Mouse (Mus musculus) embryonic facial prominence, embryonic 13.5 days (tissue): ENCODE data around the gene Lrrc36. TPM values are rescaled to one million over a fixed set of nuclear protein-coding genes. Genes with fewer than 3 reads are reported as not detected.

Source experiments
- ATAC-seq: fragments of 200-750 bp; cut with Nextera tagmentation; 2 replicates; pipeline ENCODE4 v1.8.0; 2017; ENCODE audit warnings: low read depth; ENCODE audit not compliant: insufficient number of reproducible peaks, insufficient read depth, low FRiP score, low TSS enrichment
- H3K27ac ChIP-seq: fragments of 300-500 bp; sonication (generic); 2 replicates; pipeline ENCODE4 v1.5.1; 2015; ENCODE audit warnings: moderate library complexity, mild to moderate bottlenecking, inconsistent platforms
- H3K27me3 ChIP-seq: fragments of 300-500 bp; sonication (generic); 2 replicates; pipeline ENCODE4 v1.6.1; 2015; ENCODE audit warnings: mild to moderate bottlenecking, inconsistent platforms
- H3K36me3 ChIP-seq: fragments of 300-500 bp; sonication (generic); 2 replicates; pipeline ENCODE4 v1.6.1; 2015; ENCODE audit warnings: mild to moderate bottlenecking, inconsistent platforms
- H3K4me1 ChIP-seq: fragments of 300-500 bp; sonication (generic); 2 replicates; pipeline ENCODE4 v1.6.1; 2015; ENCODE audit warnings: inconsistent platforms
- H3K4me2 ChIP-seq: fragments of 300-500 bp; sonication (generic); 2 replicates; pipeline ENCODE4 v1.6.1; 2015; ENCODE audit warnings: moderate library complexity, mild to moderate bottlenecking, inconsistent platforms
- H3K4me3 ChIP-seq: fragments of 300-500 bp; sonication (generic); 2 replicates; pipeline ENCODE4 v1.5.1; 2015; ENCODE audit warnings: mild to moderate bottlenecking, inconsistent platforms
- H3K9ac ChIP-seq: fragments of 300-500 bp; sonication (generic); 2 replicates; pipeline ENCODE4 v1.6.1; 2015; ENCODE audit warnings: mild to moderate bottlenecking, inconsistent platforms
- H3K9me3 ChIP-seq: fragments of 300-500 bp; sonication (generic); 2 replicates; pipeline ENCODE4 v1.6.1; 2016; ENCODE audit warnings: inconsistent platforms
- WGBS: fragments of 180-500 bp; shearing (Covaris S2); methylation state at CpG from one replicate; pipeline ENCODE4 v1.1.7; 2015; ENCODE audit warnings: mixed read lengths; 5-methylcytosine and 5-hydroxymethylcytosine counted together
- polyA plus RNA-seq: library from polyadenylated mRNA; unstranded; fragments of >200 nt; fragmentation: Nextera tagmentation; extraction: Ambion mirVana; gene quantifications from 2 replicates; pipeline ENCODE4 v1.2.1, GENCODE M21; 2015

The Lrrc36 gene
- polyA plus RNA-seq, 1 experiment from 2014 or later, result not detected

DNA sequence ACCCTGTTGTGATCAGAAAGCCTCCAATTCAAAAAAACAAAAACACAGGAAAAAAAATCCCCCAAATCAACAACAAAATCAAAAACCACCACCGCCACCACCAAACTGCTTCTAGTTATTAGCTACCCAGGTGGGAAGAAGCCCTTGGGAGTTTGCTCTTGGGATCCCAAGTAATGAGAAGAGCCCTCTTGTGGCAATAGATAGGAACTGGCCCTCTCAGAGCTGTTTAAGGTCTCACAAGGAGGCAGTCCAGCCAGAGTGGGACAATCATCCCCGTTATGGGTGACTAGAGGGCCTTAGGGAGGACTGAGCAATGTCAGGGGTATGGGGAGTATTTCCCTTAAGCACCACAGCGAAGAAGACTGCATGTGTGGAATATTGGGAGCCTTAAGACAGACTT lies 15.6 kb upstream of the Lrrc36 start:
- H3K36me3 ChIP-seq, result no peaks in the 10 kb centered on the region
- H3K4me2 ChIP-seq, result no peak overlapping the region
- H3K4me1 ChIP-seq, result no peaks in the 10 kb centered on the region
- WGBS, result 40% methylated on average over 3 of the region's 3 CpGs
- H3K9me3 ChIP-seq, result no peaks in the 10 kb centered on the region
- H3K9ac ChIP-seq, result no peak overlapping the region
- no peak for ATAC-seq
- H3K27me3 ChIP-seq, result no peaks in the 10 kb centered on the region
- no peak overlapping the region for H3K4me3 ChIP-seq
- no peak overlapping the region for H3K27ac ChIP-seq

DNA sequence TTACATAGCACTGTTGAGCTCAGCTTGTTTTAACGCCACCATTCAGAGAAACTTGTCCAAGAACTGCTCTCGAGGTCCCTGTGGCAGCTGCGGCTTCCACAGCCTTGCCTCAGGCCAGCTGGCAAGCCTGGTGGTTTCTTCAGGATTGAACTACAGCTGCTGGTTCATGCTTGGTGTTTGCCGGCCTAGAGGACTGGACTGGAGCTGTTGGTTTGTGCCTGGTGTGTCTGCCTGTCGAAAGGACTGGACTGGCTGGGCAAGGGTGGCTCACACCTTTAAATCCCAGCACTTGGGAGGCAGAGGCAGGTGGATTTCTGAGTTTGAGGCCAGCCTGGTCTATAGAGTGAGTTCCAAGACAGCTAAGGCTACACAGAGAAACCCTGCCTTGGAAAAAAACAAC lies 13.4 kb upstream of the Lrrc36 start:
- H3K27me3 ChIP-seq, result no peaks in the 10 kb centered on the region
- H3K4me3 ChIP-seq, result no peak overlapping the region
- no peak for ATAC-seq
- no peak overlapping the region for H3K4me2 ChIP-seq
- 83% methylated on average over 5 of the region's 5 CpGs for WGBS
- no peak overlapping the region for H3K9ac ChIP-seq
- no peaks in the 10 kb centered on the region for H3K36me3 ChIP-seq
- H3K9me3 ChIP-seq, result no peaks in the 10 kb centered on the region
- no peak overlapping the region for H3K27ac ChIP-seq
- no peaks in the 10 kb centered on the region for H3K4me1 ChIP-seq

DNA sequence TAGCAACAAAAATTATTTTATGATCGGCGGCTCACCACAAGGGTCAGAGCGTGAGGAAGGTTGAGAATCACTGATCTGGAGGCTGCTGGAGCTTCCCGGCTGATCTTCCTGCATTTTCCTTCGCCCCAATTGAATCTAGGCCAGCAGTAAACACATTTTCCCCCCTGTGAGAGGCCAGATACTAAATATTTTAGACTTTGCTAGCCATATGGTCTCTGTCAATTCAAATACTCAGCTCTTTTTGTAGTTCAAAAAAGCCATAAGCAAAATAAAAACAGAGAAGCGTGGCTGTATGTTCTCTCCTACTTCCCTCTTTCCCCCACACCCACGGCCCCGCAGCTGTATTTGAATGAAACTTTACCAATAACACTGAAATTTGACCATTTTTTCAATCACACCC lies 9.9 kb upstream of the Lrrc36 start:
- Histone ChIP-seq H3K4me2 (no peak overlapping the region), H3K4me3 (no peak overlapping the region), H3K4me1 (no peaks in the 10 kb centered on the region), H3K9me3 (no peaks in the 10 kb centered on the region), H3K27ac (no peak overlapping the region), H3K27me3 (no peaks in the 10 kb centered on the region), H3K9ac (no peak overlapping the region), H3K36me3 (no peaks in the 10 kb centered on the region)
- WGBS, result 81% methylated on average over 8 of the region's 8 CpGs
- ATAC-seq, result no peak

DNA sequence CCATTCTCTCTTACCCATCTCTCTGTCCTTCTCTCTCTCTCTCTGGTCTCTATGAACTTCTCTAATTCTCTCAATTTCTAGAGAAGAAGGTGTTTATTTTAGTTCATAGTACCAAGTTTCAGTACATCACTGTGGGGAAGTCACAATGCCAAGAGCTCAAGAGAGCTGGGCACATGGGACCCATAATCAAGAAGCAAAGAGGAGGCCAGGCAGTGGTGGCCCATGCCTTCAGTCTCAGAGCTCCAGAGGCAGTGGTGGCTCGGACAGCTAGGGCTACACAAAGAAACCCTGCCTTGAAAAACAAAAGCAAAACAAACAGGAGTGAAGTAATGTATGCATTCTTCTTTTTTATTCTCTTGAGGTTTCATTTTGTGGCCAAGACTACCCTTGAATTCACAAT lies 8.9 kb upstream of the Lrrc36 start:
- Histone ChIP-seq H3K9me3 (no peaks in the 10 kb centered on the region), H3K4me3 (no peak overlapping the region), H3K4me2 (no peak overlapping the region), H3K4me1 (no peaks in the 10 kb centered on the region), H3K27ac (no peak overlapping the region), H3K27me3 (no peaks in the 10 kb centered on the region), H3K9ac (no peak overlapping the region), H3K36me3 (no peaks in the 10 kb centered on the region)
- ATAC-seq, result no peak
- 56% methylated on average over 1 of the region's 1 CpGs for WGBS

DNA sequence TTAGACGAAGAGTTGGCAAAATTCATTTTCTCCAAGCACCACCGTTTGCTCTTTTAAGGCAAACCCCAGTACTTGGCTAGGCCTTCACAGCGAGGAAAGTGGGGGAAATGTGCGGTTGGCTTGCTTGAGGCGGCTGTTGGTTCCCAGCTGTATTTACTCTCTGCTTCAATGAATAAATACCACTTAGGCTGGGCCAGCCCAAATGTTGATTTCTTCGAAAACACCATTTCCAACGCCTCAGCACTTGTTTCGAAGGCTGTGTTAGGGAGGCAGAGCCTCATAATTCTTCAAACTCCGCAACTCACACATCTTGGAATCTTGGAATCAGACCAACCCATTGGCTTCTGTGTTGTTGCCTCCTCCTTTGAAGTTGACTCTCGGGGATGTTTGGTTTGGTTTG lies 7.0 kb upstream of the Lrrc36 start:
- no peaks in the 10 kb centered on the region for H3K4me1 ChIP-seq
- ATAC-seq, result no peak
- no peak overlapping the region for H3K4me2 ChIP-seq
- H3K4me3 ChIP-seq, result no peak overlapping the region
- no peaks in the 10 kb centered on the region for H3K36me3 ChIP-seq
- H3K27me3 ChIP-seq, result no peaks in the 10 kb centered on the region
- no peaks in the 10 kb centered on the region for H3K9me3 ChIP-seq
- H3K27ac ChIP-seq, result no peak overlapping the region
- WGBS, result 78% methylated on average over 10 of the region's 10 CpGs
- H3K9ac ChIP-seq, result no peak overlapping the region

DNA sequence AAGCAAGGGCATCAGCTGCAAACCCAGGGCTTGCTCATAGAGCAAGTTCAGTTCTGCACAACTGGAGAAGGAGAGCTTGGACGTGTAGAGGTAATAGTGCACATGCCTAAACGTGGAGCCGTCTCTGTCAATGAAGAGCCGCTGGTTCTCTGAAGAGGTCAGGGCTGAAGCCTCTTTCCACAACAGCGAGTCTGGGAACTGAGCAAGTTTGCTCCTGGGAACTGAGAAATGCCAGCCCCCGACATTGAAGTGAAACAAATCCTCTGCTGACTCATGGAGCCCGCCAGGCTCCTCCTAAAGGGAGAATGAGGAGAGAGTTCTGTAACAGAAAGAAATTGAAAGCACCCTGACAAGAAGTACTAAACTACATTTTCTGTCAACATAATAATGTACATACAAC lies 5.0 kb upstream of the Lrrc36 start:
- Histone ChIP-seq H3K27ac (no peak overlapping the region), H3K36me3 (no peaks in the 10 kb centered on the region), H3K27me3 (peaks cover 16% of the 10 kb centered on the region), H3K9me3 (no peaks in the 10 kb centered on the region), H3K4me3 (no peak overlapping the region), H3K4me1 (peaks cover 2% of the 10 kb centered on the region), H3K4me2 (no peak overlapping the region), H3K9ac (no peak overlapping the region)
- 66% methylated on average over 7 of the region's 7 CpGs for WGBS
- no peak for ATAC-seq

DNA sequence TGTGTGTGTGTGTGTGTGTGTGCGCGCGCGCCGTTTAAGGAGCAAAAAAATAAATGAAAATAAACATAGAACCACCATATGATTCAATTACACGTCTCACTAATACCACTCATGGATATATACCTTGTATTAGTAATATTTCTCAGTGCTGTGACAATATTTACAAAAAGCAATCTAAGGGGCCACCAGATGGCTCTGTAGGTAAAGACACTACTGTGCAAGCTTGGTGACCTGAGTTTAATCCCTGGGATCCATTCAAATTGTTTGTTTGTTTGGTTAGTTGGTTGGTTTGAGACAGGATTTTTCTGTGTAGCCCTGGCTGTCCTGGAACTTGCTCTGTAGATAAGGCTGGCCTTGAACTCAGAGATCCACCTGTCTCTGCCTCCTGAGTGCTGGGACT lies 3.4 kb upstream of the Lrrc36 start:
- Histone ChIP-seq H3K9me3 (no peaks in the 10 kb centered on the region), H3K36me3 (no peaks in the 10 kb centered on the region), H3K4me3 (no peak overlapping the region), H3K27ac (no peak overlapping the region), H3K9ac (no peak overlapping the region), H3K27me3 (peaks cover 32% of the 10 kb centered on the region), H3K4me2 (no peak overlapping the region), H3K4me1 (peaks cover 7% of the 10 kb centered on the region)
- ATAC-seq, result no peak
- WGBS, result 98% methylated on average over 6 of the region's 6 CpGs

DNA sequence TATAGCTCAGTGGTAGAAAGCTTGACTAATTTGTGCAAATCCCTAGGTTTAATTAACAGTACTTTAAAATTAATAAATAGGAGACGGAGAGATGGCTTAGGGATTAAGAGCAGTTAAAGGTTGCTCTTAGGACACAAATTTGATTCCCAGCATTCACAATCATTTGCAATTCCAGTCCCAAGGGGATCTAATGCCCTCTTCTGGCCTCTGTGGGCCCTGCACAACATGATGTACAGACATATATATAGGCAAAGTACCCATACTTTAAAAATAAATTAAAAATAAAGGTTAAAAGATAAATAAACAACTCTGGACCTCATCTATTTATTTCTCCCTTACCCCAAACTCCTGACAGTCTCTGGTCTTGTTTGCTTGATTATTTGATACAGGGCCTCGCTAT lies 5.6 kb downstream of the Lrrc36 start:
- no peak overlapping the region for H3K27ac ChIP-seq
- no peaks in the 10 kb centered on the region for H3K36me3 ChIP-seq
- H3K4me3 ChIP-seq, result no peak overlapping the region
- H3K9ac ChIP-seq, result no peak overlapping the region
- peaks cover 18% of the 10 kb centered on the region for H3K27me3 ChIP-seq
- 73% methylated on average over 2 of the region's 2 CpGs for WGBS
- no peaks in the 10 kb centered on the region for H3K9me3 ChIP-seq
- no peaks in the 10 kb centered on the region for H3K4me1 ChIP-seq
- ATAC-seq, result no peak
- H3K4me2 ChIP-seq, result no peak overlapping the region

DNA sequence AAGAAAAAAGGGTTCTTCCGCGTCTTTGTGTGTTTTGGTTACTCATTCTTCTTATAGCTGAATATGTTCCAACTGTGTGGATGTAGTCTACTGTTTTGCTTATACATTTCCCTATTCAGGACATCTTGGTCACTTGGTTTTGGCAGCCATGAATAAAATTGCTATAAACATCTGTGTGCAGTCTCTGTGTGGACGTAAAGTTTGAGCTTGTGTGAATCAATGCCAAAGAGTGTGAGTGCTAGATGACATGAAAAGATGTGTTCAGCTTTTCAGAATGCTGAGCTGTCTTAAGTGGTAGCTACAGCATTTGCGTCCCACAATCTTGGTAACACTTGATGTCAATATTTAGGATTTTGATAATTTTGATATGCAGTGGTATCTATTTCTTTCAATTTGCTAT lies 6.4 kb downstream of the Lrrc36 start:
- Histone ChIP-seq H3K36me3 (no peaks in the 10 kb centered on the region), H3K9ac (no peak overlapping the region), H3K27ac (no peak overlapping the region), H3K27me3 (peaks cover 9% of the 10 kb centered on the region), H3K4me1 (no peaks in the 10 kb centered on the region), H3K9me3 (no peaks in the 10 kb centered on the region), H3K4me2 (no peak overlapping the region), H3K4me3 (no peak overlapping the region)
- WGBS, result 90% methylated on average over 4 of the region's 4 CpGs
- no peak for ATAC-seq

DNA sequence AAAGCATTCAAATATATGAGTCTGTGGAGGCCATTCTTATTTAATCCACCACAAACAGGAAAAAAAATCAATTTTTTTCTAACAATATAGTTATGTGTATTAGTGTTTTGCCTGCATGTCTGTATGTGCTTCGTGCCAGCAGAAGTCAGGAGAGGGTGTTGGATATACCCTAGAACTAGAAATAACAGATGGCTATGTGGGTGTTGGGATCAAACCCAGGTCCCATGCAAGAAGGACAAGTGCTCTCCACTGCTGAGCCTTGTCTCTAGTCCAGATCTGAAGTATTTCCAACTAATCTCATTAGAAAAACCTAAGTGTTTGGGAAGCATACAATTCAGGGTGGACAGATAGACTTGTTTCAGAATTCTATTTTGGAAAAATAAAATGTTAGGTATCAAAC lies 8.6 kb downstream of the Lrrc36 start:
- Histone ChIP-seq H3K36me3 (no peaks in the 10 kb centered on the region), H3K9ac (no peak overlapping the region), H3K27me3 (no peaks in the 10 kb centered on the region), H3K4me3 (no peak overlapping the region), H3K27ac (no peak overlapping the region), H3K4me1 (no peaks in the 10 kb centered on the region), H3K4me2 (no peak overlapping the region), H3K9me3 (no peaks in the 10 kb centered on the region)
- WGBS, result 64% methylated on average over 1 of the region's 1 CpGs
- no peak for ATAC-seq

DNA sequence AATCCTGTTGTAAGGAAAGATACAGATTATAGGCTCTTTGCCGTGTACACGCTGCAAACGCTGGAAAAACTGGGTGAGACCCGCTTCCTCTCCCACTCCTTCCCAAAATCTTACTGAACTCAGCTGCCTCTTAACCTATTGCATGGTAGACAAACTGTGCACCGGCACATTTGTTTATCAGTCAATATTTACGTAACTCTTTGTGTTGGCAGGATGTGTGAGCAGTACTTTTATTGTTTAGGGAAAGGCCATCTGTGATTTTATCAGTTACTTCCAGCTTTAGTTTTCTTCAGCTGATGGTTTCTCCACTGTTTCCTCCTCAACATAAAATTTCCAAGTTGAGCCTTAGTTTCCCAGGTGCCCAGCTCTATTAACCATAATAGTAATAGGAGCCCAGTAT lies 13.5 kb downstream of the Lrrc36 start:
- H3K36me3 ChIP-seq, result no peaks in the 10 kb centered on the region
- H3K9ac ChIP-seq, result no peak overlapping the region
- H3K27ac ChIP-seq, result no peak overlapping the region
- ATAC-seq, result no peak
- no peaks in the 10 kb centered on the region for H3K9me3 ChIP-seq
- WGBS, result 76% methylated on average over 6 of the region's 6 CpGs
- H3K4me1 ChIP-seq, result no peaks in the 10 kb centered on the region
- no peak overlapping the region for H3K4me3 ChIP-seq
- no peak overlapping the region for H3K4me2 ChIP-seq
- no peaks in the 10 kb centered on the region for H3K27me3 ChIP-seq

DNA sequence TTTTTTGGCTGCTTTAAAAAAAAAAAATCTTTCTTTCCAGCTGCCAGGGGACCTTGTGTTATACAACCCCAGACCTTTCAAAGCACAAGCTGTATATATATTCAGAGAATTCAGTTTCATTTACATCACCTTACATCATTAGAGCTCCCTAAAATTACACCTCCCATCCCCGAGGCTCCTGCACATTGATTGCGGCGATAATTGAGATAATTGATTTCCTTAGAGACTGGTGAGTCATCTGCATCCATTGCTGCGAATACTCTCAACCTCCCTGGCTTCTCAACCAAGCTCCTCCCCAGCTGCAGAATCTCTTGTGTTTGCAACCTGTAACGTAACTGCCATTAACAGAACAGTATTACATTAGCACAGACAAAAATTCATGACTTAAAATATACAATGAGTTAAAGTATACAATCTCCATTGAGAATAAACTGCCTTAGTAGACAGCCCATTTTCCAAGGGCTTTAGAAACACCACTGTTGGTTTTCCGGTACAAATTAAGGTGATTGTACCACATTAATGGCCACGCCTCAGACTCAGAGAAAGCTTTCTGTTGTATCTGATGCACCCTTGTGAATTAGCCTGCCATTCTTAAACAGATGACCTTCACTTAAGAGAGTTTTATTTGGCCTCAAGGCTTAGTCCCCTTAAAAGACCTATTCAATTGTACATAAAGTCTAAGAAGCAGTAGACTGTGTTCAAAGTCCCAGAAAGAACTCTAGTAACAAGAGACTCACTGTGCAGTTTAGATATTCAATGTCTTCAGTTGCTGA lies 18.6 kb downstream of the Lrrc36 start:
- Histone ChIP-seq H3K9me3 (no peaks in the 10 kb centered on the region), H3K4me1 (peaks cover 9% of the 10 kb centered on the region; the same call in 1 of the 2 replicates), H3K9ac (no peak overlapping the region), H3K4me3 (no peak overlapping the region), H3K27ac (no peak overlapping the region), H3K27me3 (no peaks in the 10 kb centered on the region), H3K36me3 (no peaks in the 10 kb centered on the region), H3K4me2 (no peak overlapping the region)
- WGBS, result 50% methylated on average over 7 of the region's 7 CpGs
- no peak for ATAC-seq
